Mouse (Mus musculus): Measurements from ENCODE around the gene Ptprcap. TPM values are rescaled to one million over a fixed set of nuclear protein-coding genes. Genes with fewer than 3 reads are reported as not detected.
"Not testable (repeated sequence)": the region's sequence is repeated elsewhere in the genome, so short reads cannot be mapped to it uniquely, and the experiment has no call there.

Ptprcap gene
- total RNA-seq, 2 experiments from 2014 or later, result 1.0 to 2.5 TPM

DNA sequence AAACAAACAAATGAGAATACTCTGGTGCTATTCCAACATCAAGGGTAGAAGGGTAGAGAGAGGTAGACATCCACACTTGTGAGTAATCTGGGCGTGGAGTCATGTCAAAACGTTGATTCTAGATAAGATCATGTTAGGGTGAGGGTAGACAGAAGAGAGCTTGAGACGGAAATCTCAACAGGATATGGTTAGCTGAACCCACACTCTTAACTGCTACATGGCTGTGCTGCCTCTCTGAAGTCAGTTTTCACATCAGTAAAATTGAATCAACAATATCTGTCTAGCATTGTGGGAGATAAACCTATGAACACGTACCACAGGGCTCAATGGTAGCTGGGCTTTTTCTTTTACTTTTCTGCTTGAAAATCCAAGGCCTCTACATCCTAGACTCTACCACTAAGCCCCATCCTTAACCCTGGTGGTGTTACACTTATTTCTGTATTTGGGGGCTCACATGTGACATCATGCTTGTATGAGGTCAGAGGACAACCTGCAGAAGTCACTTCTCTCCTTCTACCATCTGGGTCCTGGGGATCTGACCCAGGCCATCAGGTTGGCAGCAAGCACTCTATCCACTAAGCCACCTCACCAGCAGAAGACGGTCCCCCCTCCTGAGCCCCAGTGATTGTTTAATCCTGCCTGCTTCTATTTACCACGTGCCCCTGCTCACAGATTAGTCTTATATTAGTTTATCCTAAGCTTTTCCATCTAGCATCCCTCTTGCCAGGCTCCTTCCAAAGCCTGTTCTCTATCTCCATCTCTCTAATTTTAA, 33.5 kb upstream of the Ptprcap start:
- Histone ChIP-seq H3K27ac (no peak overlapping the region; the same call in 1 of the 2 replicates), H3K4me3 (no peak overlapping the region; the same call in 1 of the 2 replicates)
- no peak for TF ChIP-seq CTCF (conservative IDR thresholded peaks at IDR 0.05)
- DNase-seq (ENCODE audit: low spot score in 2 of 2), result no peak

DNA sequence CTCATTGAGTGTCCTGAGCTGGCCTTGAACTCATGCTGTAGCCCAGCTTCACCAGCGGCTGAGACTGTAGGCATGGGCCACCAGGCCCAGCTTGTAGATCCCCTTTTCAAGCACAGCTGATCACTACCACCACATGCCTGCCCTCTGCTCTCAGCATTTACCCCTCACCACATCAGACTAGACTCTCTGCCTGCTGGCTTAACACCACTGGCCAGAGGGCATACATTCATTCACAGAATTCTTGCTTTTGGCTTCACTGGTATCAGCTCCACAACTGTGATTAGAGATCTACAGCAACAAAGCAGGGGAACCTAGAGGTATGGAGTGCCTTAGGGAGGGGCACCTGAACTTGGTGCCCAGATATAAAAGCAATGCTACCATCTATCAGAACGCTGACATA, 32.9 kb upstream of the Ptprcap start:
- no peak for DNase-seq (ENCODE audit: low spot score in 2 of 2)
- peak overlapping the region; percentile 60 for H3K4me3 ChIP-seq
- TF ChIP-seq CTCF (conservative IDR thresholded peaks at IDR 0.05), result no peak
- H3K27ac ChIP-seq, result peak overlapping the region; percentile 97; the same call in 1 of the 2 replicates

DNA sequence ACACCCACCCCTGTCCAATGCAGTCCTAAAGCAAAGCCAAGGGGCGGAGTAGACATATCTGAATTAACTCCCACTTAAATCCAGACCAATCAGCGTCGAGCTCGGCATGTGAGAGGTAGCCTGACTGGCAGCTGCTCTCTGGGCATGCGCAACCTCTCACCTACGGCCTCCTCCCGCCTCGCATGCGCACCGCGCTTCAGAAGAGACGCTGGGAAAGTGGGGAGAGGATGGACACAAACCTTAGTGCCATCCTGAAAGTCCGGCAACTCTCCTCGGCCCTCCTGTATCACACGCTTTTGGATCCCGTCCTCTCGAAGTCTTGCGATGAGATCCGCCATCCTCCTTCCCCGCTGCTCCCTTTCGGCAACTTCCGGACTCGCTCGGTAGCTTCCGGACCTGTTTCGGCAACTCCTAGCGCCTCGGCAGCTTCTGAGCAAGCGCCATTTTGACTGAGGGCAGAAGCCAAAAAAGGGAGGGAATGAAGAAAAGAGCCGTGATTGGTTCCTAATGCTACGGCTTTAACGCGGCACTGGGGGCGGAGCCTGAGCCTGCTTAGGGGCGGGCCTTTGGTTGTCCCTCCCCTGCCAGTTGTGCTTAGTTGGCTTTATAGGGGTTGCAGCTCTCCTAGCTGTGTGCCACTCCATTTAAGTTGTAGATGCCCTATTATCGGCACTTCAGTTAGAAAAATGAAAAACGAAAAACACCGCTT, 32.2 kb upstream of the Ptprcap start:
- no peak for TF ChIP-seq CTCF (conservative IDR thresholded peaks at IDR 0.05)
- peak; percentile 97 to 98 for DNase-seq (ENCODE audit: low spot score in 2 of 2)

DNA sequence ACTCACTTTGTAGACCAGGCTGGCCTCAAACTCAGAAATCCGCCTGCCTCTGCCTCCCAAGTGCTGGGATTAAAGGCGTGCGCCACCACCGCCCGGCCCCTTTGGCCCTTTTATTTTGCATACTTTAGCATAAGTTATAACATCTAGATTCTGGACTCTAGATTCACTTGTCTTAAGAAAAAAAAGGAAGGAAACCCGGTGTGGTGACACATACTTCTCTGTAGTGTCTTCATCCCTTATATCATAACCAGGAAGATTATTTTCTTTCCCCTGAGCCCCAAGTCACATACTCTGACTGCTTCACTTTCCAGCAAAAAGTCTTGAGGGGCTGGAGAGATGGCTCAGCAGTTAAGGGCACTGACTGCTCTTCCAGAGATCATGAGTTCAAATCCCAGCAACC, 31.5 kb upstream of the Ptprcap start:
- not testable (repeated sequence) for DNase-seq (ENCODE audit: low spot score in 2 of 2); H3K4me3 ChIP-seq
- H3K27ac ChIP-seq, result peak overlapping the region; percentile 97; the same call in 1 of the 2 replicates

More for the DNA sequence above, 32.2 kb upstream of the Ptprcap start:
- H3K27ac ChIP-seq, result peak overlapping the region; percentile 97; the same call in 1 of the 2 replicates
- peak overlapping the region; percentile 60 for H3K4me3 ChIP-seq

DNA sequence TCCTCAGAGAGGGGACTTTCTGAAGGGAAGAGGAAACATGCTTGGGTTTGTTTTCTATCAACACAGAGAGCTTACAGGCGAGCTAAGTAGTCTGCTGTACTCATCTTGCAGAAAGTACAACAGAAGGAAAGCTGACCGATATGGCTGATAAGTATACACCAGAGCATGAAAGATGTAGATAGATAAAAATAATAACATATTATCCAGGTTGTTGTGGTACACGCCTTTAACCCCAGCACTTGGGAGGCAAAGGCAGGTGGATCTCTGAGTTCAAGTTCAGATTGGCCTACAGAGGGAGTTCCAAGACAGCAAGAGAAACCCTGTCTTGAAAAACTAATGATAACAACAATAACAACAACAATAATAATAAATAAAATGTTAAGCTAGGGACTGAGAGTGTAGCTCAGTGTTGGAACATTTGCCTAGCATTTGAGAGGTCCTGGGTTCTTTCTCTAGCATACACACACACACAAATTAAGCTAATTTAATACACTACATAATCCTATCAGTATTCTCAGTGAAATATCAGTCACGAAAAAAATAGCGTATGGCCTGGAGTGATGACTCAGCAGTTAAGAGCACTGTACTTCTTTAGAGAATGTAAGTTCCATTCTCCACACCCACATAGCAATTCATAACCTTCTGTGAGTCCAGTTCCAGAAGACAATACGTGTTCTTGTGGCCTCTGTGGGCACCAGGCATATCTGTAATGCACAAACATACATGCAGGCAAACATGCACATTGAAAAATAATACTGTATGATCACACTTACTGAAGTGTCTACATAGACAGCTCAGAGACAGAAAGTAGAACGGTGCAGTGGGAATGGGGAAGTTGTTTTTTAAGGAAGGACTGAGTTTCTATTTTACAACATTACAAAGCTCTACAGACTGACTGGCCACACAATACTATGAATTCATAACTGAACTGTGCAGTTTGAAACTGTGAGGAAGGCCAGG, 30.7 kb upstream of the Ptprcap start:
- 0 out of 2 replicates have a peak overlapping the region, but pooled peaks have one; percentile 18 for H3K27ac ChIP-seq
- 0 out of 2 replicates have a peak, but pooled peaks have one; percentile 18 for TF ChIP-seq CTCF (conservative IDR thresholded peaks at IDR 0.05)
- H3K4me3 ChIP-seq, result no peak overlapping the region
- no peak for DNase-seq (ENCODE audit: low spot score in 2 of 2)

DNA sequence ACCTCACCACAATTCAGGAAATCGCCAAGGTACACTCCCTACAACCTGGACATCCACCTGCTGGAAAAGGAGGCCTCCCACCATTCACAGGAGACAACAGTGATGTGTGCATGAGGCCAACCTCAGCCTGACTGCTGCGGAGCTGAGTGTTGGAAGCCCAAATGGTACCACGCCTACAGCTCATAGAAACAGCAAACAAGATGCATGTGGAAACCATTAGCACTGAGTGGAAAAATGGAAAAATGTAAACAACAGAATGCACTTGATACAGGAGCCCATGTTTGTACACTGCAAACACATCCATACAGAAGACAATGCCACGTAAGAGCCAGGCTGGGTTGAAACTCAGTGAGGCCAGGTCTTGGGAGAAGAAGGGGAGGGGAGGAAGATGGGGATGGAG, 29.0 kb upstream of the Ptprcap start:
- TF ChIP-seq CTCF (conservative IDR thresholded peaks at IDR 0.05), result no peak
- no peak overlapping the region for H3K4me3 ChIP-seq
- DNase-seq (ENCODE audit: low spot score in 2 of 2), result no peak
- H3K27ac ChIP-seq, result peak overlapping the region; percentile 77

DNA sequence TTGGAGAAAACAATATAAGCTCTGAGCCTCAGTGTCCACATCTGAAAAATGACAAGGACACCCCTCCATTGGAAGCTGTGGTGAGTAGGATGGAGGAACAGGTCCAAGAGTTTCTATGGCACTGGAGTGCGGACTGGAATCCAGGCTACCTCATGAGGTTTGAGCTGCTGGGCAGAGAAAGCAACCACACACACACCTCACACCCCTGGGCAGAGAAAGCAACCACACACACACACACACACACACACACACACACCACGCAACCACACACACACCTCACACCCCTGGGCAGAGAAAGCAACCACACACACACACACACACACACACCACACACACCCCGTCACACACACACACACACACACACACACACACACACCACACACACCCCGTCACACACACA, 28.1 kb upstream of the Ptprcap start:
- Histone ChIP-seq H3K4me3 (peak overlapping the region; percentile 34), H3K27ac (peak overlapping the region; percentile 77)
- DNase-seq (ENCODE audit: low spot score in 2 of 2), result not testable (repeated sequence)

DNA sequence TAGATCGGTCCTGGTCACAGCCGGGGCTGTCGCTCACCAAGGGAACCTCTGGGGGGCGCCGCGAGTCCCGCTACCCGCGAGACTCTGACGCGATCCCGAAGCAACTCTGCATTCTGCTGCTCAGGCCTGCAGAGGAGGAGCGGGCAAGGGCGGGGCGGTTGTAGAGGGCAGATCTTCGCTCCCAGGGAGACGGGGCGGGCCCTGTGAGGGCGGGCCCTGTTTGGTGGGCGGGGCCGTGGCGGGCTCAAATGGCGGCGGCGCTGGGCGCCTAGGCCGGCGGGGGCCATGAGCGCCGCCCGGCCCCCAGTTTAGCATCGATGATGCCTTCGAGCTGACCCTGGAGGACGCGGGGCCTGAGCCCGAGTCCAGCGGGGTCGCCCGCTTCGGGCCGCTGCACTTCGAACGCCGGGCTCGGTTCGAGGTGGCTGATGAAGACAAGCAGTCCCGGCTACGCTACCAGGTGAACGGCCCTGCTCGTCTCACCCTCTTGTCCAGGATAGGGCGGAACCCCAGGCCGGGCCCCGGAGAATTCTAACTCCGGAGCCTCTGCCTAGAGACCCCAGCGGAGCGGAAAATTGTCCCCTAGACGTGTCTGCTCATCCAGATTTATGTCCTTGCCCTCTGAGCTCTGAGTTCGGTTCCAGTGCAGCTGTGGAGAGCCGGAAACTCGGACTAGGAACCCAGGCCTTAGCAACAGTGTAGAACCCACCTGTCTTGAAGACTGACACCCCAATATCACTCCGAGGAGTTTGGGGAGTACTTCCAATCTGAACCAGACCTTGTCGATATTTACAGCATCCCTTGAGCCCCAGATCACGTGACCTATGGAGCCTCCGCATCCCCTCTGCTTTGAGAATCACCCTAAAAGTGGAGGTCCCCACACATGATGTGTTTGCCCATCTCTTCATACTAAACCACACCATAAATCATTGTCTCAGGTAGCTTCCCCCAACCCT, 27.4 kb upstream of the Ptprcap start, which contains the start of gene Aip:
Gene Aip, minus strand, starts transcription at position 118 of the 956 bp plus-strand sequence.
- H3K4me3 ChIP-seq, result peak within 1 kb of the TSS; percentile 98
- peak within 1 kb of the TSS; percentile 94 for H3K27ac ChIP-seq
- peak; percentile 72 for TF ChIP-seq CTCF (conservative IDR thresholded peaks at IDR 0.05)
- DNase-seq (ENCODE audit: low spot score in 2 of 2), result peak; percentile 98 to 99

DNA sequence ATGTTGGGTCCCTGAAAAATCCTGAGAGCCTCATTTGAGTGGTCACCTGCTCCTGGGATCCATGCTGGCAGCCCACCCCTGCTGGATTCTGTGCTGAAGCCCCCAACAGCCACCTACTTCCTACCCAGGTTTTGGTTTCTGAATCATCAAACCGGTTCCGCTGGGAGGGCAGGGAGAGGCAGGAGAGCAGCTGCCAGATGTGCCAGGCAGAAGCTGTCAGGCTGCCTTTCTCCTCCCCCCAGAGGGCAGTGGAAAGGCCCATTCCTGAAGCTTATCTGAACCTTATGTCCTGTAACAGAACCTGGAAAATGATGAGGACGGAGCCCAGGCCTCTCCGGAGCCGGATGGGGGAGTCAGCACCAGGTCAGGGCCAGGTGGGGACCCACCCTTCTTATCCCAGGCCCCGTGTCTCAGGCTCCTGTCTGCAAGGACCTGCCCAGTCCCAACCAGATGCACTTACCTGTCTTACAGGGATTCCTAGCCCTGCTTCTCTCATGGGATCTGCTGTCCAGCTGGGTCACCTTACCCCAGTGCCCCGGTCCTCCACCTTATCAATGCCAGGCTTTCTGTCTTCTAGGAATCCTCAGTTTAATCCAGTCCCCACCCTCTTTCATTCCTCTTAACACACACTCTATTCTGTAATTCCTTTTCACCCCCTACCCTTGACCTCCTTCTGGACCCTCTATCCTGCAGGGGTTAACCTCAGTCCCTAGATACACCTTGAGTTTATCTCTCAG, 26.5 kb upstream of the Ptprcap start:
- Histone ChIP-seq H3K4me3 (peak overlapping the region; percentile 98), H3K27ac (peak overlapping the region; percentile 94)
- no peak for DNase-seq (ENCODE audit: low spot score in 2 of 2)
- TF ChIP-seq CTCF (conservative IDR thresholded peaks at IDR 0.05), result no peak

DNA sequence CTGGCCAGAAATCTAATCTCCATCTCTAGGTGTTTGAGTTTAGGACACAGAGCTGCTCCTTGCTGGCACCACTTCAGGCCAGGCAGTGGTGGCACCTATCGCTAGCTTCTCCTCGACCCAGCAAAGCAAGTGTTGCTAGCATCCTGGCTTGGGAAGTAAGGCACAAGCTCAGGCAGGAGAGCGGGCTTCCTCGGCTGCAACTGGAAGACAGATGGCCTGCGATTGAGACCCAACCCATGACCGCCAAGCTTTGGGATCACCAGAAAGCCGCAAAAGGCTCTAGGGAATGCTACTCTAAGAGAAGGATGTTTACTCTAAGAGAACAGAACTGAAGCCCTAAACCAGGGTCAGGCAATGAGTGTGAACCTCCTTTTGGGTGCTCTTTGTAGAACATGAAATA, 23.9 kb upstream of the Ptprcap start:
- no peak for TF ChIP-seq CTCF (conservative IDR thresholded peaks at IDR 0.05)
- no peak for DNase-seq (ENCODE audit: low spot score in 2 of 2)
- no peak overlapping the region for H3K4me3 ChIP-seq
- no peak overlapping the region for H3K27ac ChIP-seq

DNA sequence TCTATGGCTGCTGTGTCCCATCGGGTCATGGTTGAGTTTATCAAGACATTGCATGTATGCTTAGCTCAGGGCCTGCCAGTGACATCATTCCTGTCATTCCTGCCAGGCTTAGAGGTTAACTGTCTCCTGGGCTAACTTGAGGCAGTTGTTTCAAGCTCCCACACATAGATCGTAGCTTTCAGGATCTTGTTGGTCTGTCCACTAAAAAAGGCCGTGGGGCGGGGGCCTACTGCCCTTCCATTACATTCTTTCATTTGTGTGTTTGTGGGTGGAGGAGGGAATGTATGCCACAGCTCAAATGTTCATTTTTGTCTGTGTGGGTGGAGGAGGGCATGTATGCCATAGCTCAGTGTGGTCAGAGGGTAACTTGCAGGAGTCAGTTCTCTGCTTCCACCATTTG, 23.3 kb upstream of the Ptprcap start:
- H3K4me3 ChIP-seq, result no peak overlapping the region
- no peak overlapping the region for H3K27ac ChIP-seq
- TF ChIP-seq CTCF (conservative IDR thresholded peaks at IDR 0.05), result no peak
- DNase-seq (ENCODE audit: low spot score in 2 of 2), result no peak
